Mouse (Mus musculus): ENCODE measurements around the gene Ntrk2.
A peak's percentile ranks its signal among the peaks of the same experiment; 100 is the strongest.
"Not testable (repeated sequence)": the region's sequence is repeated elsewhere in the genome, so short reads cannot be mapped to it uniquely, and the experiment has no call there.

Ntrk2 gene

DNA sequence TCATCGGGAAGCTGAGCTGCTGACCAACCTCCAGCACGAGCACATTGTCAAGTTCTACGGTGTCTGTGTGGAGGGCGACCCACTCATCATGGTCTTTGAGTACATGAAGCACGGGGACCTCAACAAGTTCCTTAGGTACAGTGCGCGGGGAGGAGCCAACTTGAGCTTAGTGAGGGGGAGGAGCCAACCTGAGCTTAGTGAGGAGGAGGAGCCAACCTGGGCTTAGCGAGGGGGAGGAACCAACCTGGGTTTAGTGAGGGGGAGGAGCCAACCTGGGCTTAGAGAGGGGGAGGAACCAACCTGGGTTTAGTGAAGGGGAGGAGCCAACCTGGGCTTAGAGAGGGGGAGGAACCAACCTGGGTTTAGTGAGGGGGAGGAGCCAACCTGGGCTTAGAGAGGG is 248.0 kb downstream of the Ntrk2 start:
- not testable (repeated sequence) for DNase-seq

DNA sequence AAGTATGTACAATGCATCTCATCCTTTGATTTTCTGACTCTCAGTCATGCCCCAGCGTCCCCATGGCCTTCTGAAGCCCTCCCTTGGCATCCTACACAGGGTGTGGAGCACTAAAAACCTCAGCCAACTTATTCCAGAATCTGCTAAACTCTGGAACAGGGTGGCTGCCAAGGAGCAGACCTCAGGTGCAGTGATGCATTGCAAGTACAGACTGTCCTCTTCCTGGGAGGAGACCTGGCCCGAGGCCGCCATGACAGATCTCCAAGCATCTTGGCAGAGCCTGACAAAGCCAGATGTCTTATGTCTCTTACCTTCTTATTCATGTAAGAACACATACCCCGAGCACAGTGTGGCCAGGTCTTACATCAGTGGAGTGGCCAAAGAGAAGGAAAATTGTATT is 250.5 kb downstream of the Ntrk2 start:
- no peak for DNase-seq

DNA sequence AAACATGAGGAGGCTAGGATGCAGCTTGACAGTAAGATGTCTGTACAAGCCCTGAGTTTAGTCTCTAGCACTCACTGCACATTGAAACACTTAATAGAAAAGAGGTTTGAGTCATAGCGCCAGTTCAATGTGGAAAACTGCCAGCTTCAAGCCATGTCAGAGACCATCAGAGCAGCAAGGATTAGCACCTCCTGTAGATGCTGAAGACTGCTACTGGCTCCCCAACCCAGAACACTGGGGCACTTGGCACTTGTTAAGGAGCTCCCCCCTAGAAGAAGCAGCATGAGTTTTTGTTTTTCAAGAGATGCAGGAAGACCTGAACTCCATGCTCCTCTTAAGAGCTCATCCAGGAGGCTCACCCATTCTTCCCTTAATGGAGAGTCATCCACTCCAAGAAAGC is 251.5 kb downstream of the Ntrk2 start:
- DNase-seq: no peak

DNA sequence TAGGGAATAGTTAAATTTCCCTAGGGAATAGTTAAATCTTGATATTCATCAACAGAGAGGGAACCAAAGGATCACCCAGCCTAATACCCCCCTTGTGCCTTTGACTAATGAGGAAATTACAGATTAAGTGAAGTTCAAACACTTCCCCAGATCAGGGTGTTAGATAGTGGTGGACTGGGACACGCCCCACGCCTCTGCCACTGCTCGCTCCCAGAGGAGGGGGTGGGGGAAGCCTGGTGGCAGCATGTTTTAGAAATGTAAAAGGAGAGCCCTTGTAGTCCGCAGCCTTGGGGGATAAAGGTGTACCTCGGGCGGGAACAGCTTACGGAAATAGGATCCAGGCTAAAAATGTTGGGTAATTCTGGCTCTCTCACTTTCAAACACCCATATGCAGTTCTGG is 252.7 kb downstream of the Ntrk2 start:
- DNase-seq: no peak

DNA sequence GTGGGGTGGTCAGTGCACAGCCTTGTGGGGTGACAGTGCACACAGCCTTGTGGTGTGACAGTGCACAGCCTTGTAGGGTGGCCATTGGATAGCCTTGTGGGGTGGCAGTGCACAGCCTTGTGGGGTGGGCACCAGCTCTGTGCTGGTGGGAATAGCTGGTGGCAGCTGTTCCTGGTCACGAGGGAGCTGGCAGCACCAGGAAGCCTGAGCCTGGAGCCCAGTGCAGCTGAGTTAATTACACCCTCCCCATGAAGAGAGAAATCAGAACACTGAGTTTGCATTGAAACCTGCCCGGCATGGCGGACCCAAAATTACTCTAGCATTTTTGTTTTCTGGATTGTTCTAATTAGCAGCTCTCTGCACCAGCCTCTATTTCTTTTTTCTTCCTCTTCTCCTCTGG is 259.3 kb downstream of the Ntrk2 start:
- DNase-seq: no peak

DNA sequence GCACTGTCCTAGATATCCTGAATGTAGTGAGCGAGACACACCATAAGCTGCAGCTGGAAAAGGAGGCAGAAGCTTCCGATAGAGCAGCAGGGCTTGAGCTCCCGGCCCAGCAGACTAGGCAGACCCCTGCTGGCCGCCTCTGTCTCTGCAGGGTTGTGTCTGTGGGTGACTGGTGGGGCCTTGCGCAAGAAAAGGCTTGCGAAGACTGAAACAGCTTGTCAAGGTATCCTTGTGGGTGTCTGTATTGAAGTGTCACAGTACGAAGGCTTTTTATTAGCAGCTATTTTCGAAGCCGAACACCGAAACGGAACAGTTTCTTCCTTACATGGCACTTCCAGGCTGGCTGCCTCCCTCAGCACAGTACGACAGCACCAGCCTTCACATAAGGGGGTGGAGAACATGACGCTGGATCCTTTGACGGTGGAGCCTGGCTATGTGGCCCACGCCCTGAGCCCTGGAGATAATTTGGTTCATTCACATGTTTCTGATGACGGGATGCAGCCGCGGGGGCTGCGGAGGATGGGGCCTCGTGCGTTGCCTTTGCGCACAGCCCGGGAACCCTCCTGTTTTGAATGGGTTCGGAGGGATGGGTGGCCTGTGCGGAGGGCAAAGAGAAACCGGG is 267.4 kb downstream of the Ntrk2 start:
- peak; percentile 86 for DNase-seq

DNA sequence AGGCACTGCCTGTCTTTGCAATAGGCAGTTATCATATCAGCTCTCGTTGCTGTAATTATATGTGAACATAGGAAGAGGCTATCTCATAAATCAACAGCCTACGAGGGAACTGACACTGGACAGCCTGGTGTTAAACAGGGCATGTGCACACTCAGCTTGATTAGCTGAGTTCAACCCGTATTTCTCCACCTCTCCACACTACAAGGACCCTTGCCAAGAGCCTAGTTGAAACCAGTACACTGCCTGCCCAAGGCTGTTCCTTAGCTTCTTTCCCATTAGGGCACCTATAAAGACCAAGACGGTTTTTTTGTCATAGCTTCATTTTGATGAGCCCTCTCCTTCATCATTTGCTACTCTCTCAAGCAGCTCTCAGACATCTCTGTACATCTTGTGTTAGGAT is 270.1 kb downstream of the Ntrk2 start:
- no peak for DNase-seq

DNA sequence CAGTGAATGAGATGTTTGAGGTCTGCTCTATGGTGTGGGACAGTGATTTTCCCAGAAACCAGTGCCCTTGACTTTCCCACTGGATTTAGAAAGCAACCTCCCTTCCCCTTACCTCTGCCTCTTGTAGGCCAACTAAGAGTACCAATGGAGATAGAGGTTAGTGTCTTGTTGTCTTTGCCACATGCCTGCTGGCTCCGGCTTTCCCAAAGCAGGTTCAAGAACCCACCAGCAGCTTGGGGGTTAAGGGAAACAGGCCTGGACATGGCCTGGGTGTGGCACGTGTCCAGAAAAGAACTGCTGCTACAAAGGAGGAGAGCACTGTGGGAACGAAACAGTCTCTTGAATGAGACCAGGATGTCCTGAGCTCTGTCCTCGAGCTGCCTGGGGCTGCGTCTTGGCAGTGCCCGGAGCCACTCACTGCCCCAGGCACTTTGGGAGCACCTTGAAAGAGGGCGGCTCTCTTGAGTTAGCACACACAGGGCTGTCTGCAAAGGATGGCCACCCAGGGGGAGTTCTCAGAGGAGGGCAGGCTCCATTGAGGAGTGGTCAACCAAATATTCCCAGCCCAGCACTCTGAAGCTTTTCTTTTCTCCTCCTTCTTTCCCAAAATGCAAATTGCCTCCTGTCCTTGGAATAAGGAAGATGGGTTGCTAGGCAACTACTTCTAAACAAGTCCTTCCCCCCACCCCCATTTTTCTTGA is 273.5 kb downstream of the Ntrk2 start:
- no peak for DNase-seq

DNA sequence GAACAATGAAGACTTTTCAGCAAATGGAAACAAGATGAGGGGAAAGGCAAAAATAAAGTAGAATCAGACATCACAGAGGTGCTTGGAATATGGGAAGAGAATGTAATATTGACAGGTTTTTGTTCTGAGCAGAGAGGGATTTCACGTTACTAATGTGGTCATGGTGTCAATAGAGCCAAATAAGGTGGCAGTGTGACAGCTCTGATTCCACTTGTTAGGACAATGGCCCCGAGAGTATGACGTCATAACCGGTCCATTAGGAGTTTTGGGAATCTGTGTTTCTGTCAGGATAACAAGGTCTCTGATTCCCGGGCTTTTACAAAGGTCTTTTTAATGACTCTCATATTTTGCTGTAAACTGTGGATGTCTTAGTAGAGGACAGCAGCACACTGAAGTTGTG is 274.1 kb downstream of the Ntrk2 start:
- DNase-seq: no peak

DNA sequence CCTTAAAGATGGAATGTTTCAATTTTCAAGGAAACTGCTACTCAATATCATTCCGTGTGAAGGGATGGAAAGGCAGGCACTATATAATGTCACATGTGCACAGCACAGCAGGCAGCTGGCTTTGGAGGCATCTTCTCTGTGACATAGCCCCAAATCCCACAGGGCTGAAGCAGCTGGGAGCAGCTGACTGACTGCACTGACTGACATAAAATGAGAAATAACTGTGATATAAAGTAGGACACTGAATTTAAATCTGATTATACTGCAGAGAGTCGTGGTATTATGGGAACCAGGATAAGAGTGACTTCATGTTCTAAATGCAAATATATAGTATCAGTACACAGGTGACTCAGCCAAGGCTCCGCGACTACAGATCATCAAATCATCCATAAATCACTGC is 282.6 kb downstream of the Ntrk2 start:
- DNase-seq: no peak

DNA sequence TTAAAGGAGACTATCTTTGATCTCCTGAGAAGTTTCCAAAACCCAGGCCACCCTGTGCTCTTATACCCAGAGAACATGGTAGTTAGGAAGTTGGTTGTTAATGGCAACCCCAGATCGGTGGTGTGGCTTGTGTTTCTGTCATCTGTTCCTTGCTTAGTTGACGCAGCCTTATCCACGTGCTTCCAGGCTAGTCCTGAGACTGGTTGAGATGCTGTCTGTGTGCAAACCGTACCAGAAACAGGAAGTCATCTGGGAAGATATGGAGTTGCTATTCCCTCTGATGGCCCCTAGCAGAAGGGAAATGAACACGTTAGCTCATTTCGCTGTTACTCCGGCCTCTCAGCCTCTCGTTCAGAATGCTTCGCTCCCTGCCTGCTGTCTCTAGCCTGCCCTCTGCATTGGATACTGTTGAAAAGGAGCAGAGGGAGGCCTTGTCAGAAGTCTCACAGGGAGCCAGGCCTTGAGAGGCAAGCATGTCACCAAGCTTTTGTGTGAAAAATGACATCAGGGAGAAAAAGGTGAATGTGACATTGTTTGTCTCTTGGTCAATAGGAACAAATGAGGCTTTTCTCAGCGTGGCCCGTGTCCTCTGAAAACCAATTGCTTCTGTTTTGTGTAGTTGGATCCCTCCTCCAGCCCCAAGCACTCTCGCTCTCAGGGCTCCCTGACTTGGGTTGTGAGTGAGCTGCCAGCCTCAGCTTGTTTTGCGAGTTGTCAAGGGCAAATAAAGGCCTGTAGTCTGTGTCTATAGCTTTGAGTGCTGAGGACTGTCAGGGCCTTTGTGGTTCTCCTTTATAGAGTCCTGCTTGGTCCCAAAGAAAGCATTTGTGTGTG is 285.0 kb downstream of the Ntrk2 start:
- DNase-seq: no peak

DNA sequence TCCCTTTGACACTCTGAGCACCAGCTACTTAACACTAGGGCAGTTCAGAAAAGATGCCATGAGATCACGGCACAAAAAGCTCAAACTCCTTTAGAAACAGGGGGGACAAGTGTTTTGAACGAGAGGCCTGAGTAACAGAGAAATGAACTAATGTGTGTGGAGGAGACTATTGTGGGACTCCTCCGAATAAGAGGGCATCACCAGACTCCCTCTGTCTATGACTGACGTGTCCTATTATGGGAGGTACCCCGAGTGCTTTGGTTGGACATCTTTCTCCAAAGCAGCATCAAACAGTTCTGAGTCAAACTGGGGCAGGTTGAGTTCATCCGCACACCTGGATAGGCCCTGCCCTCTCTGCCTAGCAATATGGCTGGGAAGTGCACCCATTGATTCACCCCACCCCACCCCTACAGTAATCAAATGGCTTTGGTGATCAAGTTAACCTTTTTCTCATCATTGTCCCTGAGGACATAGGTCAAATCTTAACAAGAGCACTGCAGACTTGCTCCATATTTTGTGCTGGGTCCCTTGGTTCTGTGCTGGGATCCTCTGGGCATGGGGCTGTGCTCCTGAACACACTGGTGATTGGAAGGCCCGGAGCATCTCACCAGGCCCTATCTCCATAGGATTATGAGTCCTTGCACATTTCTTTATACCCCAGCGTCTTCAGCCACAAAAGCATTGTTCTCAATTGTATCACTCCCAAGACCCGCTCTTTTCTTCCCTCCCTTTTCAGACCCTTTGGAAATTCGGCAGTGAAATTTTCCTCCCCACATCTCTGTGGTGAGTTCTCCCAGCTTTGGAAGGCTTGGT is 285.9 kb downstream of the Ntrk2 start:
- no peak for DNase-seq

DNA sequence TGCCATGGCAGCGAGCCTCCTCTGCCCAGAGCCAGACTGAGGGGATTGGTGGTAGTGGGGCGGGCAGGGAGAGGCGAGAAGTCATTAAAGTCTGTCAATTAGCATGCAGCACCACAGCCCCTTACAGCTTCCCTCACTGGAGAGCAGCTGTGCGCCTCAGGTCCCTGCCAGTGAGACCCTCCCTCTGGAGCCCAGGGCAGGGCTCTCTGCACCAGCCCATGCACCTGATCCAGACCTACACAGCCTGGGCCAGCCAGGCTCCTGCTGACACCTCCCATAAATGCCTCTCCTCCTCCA is 286.4 kb downstream of the Ntrk2 start:
- DNase-seq: peak; percentile 82

DNA sequence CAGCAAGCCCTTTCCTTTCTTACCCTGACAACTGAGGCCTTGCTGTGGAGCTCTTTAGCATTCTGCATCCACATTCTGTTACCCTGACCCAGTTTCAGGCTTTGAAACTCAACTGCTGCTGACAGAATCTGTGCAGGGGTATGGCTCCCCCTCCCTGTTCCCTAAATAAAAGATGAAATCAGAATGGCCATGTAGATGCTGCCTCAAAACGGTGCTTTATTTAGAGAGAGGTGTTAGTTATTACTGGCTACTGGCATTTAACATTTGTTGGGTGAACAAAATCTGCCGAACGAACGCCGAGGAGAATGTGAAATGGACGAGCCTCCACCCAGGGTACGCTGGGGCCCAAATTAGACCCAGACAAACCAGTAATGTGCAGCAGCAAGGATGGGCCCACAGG is 288.4 kb downstream of the Ntrk2 start:
- peak; percentile 42 for DNase-seq

DNA sequence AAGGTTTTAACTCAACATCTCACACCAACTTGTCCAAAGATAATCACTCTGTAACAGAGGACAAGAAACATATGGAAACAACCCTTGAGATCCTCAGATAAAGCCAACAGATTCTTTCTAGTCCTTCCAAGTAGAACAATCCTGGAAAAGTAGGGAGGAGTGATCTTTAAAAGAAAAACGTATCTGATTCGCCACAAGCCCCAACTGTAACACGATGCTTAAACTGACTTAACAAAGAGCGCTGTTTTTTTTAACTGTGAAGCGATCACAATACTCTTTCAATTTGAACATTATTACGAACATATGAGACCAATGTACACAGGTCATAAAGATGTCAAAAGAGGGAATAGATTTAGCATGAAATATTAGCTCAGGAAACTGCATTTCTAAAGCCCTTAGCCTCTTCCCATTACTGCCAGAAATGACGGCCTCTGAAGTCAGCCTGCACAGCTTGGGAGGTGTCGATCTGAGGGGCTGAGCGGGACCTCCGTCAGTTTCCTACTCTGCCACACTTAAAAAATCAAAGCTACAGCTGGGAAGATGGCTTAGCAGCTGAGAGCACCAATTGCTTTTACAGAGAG is 289.5 kb downstream of the Ntrk2 start:
- no peak for DNase-seq

DNA sequence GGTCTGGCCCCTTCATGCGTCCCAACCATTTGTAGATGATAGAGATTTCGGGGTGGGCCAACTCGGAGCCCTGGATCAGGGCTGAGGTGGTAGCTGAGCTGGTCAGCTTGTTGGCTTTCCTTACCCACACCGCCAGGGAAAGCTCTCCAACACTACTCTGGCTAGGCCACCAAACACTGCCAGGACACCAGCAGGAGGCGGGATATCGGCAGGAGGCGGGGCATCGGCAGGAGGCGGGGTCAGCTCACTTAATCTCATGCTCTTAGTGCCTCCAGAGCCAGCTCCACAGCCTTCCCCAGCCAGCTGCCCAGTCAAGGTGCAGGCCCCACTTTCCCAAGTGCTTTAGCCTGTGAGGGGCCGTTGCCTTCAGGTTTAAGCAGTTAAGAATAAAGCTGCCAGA is 293.7 kb downstream of the Ntrk2 start:
- DNase-seq: no peak

DNA sequence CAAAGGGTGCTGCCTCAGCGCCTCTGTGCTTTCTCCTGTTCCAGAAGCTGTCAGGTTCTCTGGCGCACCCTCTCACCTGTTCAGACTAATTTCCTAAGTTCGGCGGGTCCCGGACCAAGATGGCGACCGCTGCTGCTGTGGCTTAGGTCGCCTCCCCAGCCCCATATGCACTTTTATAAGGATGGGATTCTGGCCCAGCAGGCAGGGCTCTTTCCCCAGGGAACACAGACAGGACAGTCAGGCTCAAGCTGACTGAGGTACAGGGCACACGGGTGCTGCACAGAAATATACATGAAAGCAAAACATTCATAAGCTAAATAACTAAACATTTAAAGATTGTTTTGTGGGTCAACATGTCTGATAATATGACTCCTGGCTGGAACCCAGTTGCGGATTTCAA is 301.4 kb downstream of the Ntrk2 start:
- not testable (repeated sequence) for DNase-seq

DNA sequence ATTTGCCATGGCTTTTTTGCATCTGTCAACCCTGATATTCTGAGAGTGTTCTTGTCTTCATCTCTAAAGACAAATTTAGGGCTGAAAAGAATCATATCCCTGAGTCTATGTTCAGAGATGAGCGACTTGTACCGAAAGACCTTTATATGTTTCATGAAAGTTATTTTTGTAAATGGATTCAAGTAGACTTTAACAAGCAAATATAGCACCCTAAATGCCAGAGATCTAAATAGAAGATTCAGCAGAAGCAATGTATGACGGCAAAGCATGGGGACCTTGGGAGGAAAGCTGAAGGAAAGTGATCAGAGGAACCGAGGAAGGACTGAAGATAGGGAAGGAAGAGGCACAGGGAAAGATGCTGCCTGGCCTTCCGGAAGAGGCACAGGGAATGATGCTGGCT is 303.7 kb downstream of the Ntrk2 start:
- no peak for DNase-seq

DNA sequence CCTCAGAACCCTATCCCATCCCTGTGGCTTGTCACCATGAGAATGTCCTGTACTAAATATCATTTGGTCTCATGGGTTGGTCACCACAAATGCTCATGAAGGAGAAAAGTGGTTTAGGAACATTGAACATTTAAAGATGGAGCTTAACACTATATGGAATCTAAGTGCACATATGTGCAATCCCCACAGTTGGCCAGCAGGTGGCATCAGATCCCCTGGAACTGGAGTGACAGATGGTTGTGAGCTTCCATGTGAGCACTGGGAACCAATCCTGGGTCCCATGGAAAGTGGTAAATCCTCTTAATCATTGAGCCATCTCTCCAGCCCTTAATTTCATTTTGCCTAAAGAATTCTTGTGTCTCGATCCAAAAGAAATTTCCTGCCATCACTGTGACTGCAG is 308.3 kb downstream of the Ntrk2 start:
- no peak for DNase-seq

DNA sequence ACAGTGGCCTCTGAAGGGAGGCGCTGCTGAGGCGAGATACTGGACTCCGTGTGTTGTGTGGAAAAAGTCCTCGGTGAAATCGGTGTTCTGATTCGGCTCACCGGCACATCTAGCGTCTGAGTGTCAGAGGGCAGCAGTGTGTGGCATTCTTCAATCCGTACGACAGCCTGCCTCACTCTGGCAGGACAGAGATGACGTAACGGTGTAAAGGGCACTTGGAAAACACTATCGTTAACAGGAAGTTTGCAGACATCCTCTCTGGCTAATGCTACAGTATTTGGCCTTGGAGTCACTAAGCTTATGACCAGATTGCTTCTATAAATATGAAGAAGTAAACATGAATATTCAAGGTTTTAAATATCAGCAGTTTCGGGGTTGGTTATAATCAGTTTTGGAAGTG is 309.2 kb downstream of the Ntrk2 start:
- DNase-seq: no peak

DNA sequence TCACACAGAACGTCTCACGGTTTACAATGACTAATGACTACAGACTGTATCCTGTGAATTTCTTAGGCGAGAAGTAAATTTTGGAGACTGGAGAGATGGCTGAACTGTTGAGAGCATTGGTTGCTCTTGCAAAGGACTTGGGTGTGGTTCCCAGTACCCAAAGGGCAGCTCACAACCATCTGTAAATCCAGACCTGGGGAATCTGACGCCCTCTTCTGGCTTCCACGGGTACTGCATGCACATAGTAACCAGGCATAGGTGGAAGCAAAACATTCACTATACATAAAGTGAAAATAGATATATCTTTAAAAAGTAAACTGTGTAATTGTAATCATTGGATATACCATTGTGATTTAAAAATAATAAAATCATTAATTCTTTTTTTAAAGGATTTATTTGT is 310.9 kb downstream of the Ntrk2 start:
- no peak for DNase-seq

DNA sequence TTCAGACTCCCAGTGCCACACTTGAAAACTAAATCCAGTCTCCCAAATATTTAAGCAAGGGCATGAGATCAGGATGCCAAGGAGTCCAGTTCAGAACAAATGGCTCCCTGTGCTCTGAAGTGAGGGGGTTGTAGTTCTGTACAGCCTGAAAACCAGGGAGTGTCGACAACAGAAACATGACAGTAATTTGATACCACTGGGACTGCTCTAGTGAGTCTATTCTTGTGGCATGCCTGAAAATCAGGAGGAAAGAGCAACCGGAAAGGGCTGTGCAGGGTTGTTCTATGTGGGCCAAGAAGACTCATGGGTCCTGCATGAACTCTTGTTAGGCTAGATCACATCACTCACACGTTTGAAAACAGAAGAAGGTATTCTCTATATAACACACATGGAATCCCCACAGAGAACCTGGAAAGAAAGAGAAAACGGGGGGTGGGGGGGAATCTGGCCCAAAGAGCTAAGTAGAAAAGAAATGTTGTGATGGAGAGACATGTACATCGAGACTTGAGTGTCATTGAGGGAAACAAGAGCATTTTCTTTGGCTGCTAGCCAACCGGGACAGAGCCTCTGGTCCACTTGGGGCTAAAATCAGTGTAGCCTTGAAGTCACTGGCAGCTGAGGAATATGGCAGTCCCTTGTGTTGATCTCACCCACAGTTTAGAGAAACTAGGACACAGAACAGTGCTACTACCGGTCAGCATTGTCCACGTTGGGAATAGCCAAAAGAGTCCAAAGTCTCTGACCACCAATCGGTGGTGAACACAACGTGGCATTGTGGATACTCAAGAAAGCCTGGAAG is 313.4 kb downstream of the Ntrk2 start:
- no peak for DNase-seq
